Mouse (Mus musculus) adrenal gland, adult 8-10 months (tissue): ENCODE data around the gene Cdk18. TPM values are rescaled to one million over a fixed set of nuclear protein-coding genes. Genes with fewer than 3 reads are reported as not detected.

Experiments used
- total RNA-seq, 4 experiments: library from RNA; stranded (reverse); gene quantifications; 2 replicates each; pipeline ENCODE4 v1.2.4; 2022

The Cdk18 gene
- total RNA-seq, 4 experiments from 2014 or later = 18.0 to 43.3 (median 25.4) TPM

Other genes with a start within 250 kb of the Cdk18 start
- gene Nucks1, start 229.2 kb downstream of the Cdk18 start, total RNA-seq = 100 to 1,000 TPM; 134 to 174 (median 151) TPM
- gene Slc45a3, start 176.7 kb downstream of the Cdk18 start, total RNA-seq = 10 to 100 TPM; 18.4 to 53.4 (median 36.3) TPM
- 100 to 1,000 TPM in 3 of 4 experiments, 10 to 100 TPM in 1; 91.7 to 118 (median 106) TPM for gene Elk4, start 132.1 kb downstream of the Cdk18 start, total RNA-seq
- gene Mfsd4a, start 71.6 kb downstream of the Cdk18 start, total RNA-seq = 10 to 100 TPM; 29.5 to 40.9 (median 32.2) TPM
- gene Lemd1, start 51.7 kb upstream of the Cdk18 start, total RNA-seq = under 1 TPM in 3 of 4 experiments, not detected in 1; 0.31 to 0.46 (median 0.46) TPM
- gene AC124108.1, start 51.8 kb upstream of the Cdk18 start, total RNA-seq = under 1 TPM; 0.10 to 0.17 (median 0.14) TPM
- gene Gm10188, start 90.1 kb upstream of the Cdk18 start, total RNA-seq = not detected
- gene Klhdc8a, start 158.9 kb upstream of the Cdk18 start, total RNA-seq = 100 to 1,000 TPM; 161 to 353 (median 258) TPM
- 10 to 100 TPM in 1 of 4 experiments, 1 to 10 TPM in 3; 3.8 to 11.9 (median 5.2) TPM for gene Nuak2, start 176.4 kb upstream of the Cdk18 start, total RNA-seq